Mouse (Mus musculus) left cerebral cortex, adult 18-20 months (tissue): Measurements from ENCODE around the gene Afmid. TPM values are rescaled to one million over a fixed set of nuclear protein-coding genes. Genes with fewer than 3 reads are reported as not detected.
"Not testable (repeated sequence)": the region's sequence is repeated elsewhere in the genome, so short reads cannot be mapped to it uniquely, and the experiment has no call there.

ENCODE experiments used
- DNase-seq, 2 experiments: peaks; one replicate each; pipeline ENCODE4 v3.0.0; 2021 to 2022; ENCODE audit warnings: low spot score in 2 of 2, mixed read lengths in 1 of 2
- total RNA-seq, 2 experiments: library from RNA; stranded (reverse); gene quantifications; 2 replicates each; pipeline ENCODE4 v1.2.3; 2021

The Afmid gene
- total RNA-seq, 2 experiments from 2014 or later = 4.1 to 6.3 TPM

GRCm38 (mm10) chr11:117823411-117823810 lies 2.3 kb upstream of the Afmid start:
- DNase-seq = no peak

- DNase-seq = peak; percentile 82 to 85
Measured at GRCm38 (mm10) chr11:117824060-117824969, 1.4 kb upstream of the Afmid start.

GRCm38 (mm10) chr11:117826164-117826563 lies 440 bp downstream of the Afmid start:
- no peak for DNase-seq

- no peak for DNase-seq
Measured at GRCm38 (mm10) chr11:117826916-117827315, 1.2 kb downstream of the Afmid start.

- DNase-seq = no peak
Measured at GRCm38 (mm10) chr11:117827386-117827785, 1.7 kb downstream of the Afmid start.

GRCm38 (mm10) chr11:117828149-117828887 lies 2.6 kb downstream of the Afmid start:
- DNase-seq = no peak

- DNase-seq = no peak
Measured at GRCm38 (mm10) chr11:117828888-117829604, 3.3 kb downstream of the Afmid start.

- no peak for DNase-seq
Measured at GRCm38 (mm10) chr11:117829671-117830215, 4.0 kb downstream of the Afmid start.

- no peak for DNase-seq
Measured at GRCm38 (mm10) chr11:117830401-117830800, 4.7 kb downstream of the Afmid start.

- DNase-seq = peak; percentile 71 to 78
Measured at GRCm38 (mm10) chr11:117832086-117832969, 6.6 kb downstream of the Afmid start.

- DNase-seq = not testable (repeated sequence)
Measured at GRCm38 (mm10) chr11:117833509-117833908, 7.8 kb downstream of the Afmid start.

- no peak for DNase-seq
Measured at GRCm38 (mm10) chr11:117834086-117834485, 8.4 kb downstream of the Afmid start.

- peak; percentile 55 to 66 for DNase-seq
Measured at GRCm38 (mm10) chr11:117836306-117836705, 10.6 kb downstream of the Afmid start.

- no peak for DNase-seq
Measured at GRCm38 (mm10) chr11:117838572-117838971, 12.8 kb downstream of the Afmid start.

- no peak for DNase-seq
Measured at GRCm38 (mm10) chr11:117839021-117839420, 13.3 kb downstream of the Afmid start.

GRCm38 (mm10) chr11:117840910-117841309 lies 15.2 kb downstream of the Afmid start:
- no peak for DNase-seq

GRCm38 (mm10) chr11:117843434-117843833 lies 17.7 kb downstream of the Afmid start:
- no peak for DNase-seq

GRCm38 (mm10) chr11:117844997-117845396 lies 19.3 kb downstream of the Afmid start:
- no peak for DNase-seq

- no peak for DNase-seq
Measured at GRCm38 (mm10) chr11:117845651-117846050, 19.9 kb downstream of the Afmid start.

- DNase-seq = no peak
Measured at GRCm38 (mm10) chr11:117846640-117847039, 20.9 kb downstream of the Afmid start.
